Comparison of ENCODE assay signal across 11 mouse cellular contexts in genomic region chr8:105543703-105544102, GRCm38 (mm10). TPM values are rescaled to one million over a fixed set of nuclear protein-coding genes. Genes with fewer than 3 reads are reported as not detected.
DNase-seq lines count a peak whose midpoint lies in the region; ATAC-seq and TF ChIP-seq lines count a peak whose summit lies in the region.
"Had no signal": no experiment of that assay in that cellular context is flagged by ENCODE, and none has a peak within 500 bp of the region (broad histone marks: within the 10 kb centered on the region; RNA-seq: fewer than 3 reads in every experiment).

No protein-coding gene starts in this region.

- no peak overlapping the region for H3K4me3 ChIP-seq in heart, adult 2 months
- H3K4me3 ChIP-seq in heart, embryonic 10.5 days: no peak overlapping the region
- no peak overlapping the region for H3K4me3 ChIP-seq in liver, adult 2 months (ENCODE audit: insufficient read depth, low read depth, low read length)
- no peak overlapping the region for H3K4me3 ChIP-seq in liver, postnatal 0 days (ENCODE audit: low read depth, low read length)
- no peak overlapping the region for H3K4me3 ChIP-seq in heart, embryonic 11.5 days (ENCODE audit: low read depth, low read length)
- H3K4me3 ChIP-seq in liver, embryonic 14.5 days (ENCODE audit: insufficient read depth in 1 of 2, low read depth in 2 of 2, low read length in 2 of 2): no peak overlapping the region
- no peak overlapping the region for H3K4me3 ChIP-seq in forebrain, embryonic 16.5 days (replicated peaks; ENCODE audit: low read length)
- H3K4me3 ChIP-seq: erythroblast, embryonic 14.5 days had no signal

- TF ChIP-seq EP300 in heart, adult 2 months (IDR thresholded peaks at IDR 0.05; ENCODE audit: insufficient read depth, low read depth, low read length): no peak
- TF ChIP-seq EP300 in liver, postnatal 0 days (IDR thresholded peaks at IDR 0.05; ENCODE audit: low read depth): no peak
- TF ChIP-seq EP300 in liver, embryonic 14.5 days (IDR thresholded peaks at IDR 0.05; ENCODE audit: low read depth): no peak

- no peaks in the 10 kb centered on the region for H3K27me3 ChIP-seq in heart, adult 2 months (ENCODE audit: control insufficient read depth, insufficient read depth, low read length)
- no peaks in the 10 kb centered on the region for H3K27me3 ChIP-seq in heart, embryonic 10.5 days (ENCODE audit: insufficient read depth, poor library complexity, severe bottlenecking)
- no peaks in the 10 kb centered on the region for H3K27me3 ChIP-seq in liver, adult 2 months (ENCODE audit: control insufficient read depth, insufficient read depth, low read length)
- H3K27me3 ChIP-seq in liver, postnatal 0 days (ENCODE audit: insufficient read depth, low read length): no peaks in the 10 kb centered on the region
- H3K27me3 ChIP-seq in heart, embryonic 11.5 days (ENCODE audit: control insufficient read depth, insufficient read depth, low read length): no peaks in the 10 kb centered on the region
- H3K27me3 ChIP-seq in liver, embryonic 14.5 days (ENCODE audit: control insufficient read depth, insufficient read depth, low read length): no peaks in the 10 kb centered on the region
- H3K27me3 ChIP-seq in forebrain, embryonic 16.5 days (replicated peaks; ENCODE audit: control insufficient read depth, insufficient read depth, low read length): no peaks in the 10 kb centered on the region

- H3K79me2 ChIP-seq in heart, adult 2 months (replicated peaks; ENCODE audit: control insufficient read depth, insufficient read depth, low read length): peaks cover 2% of the 10 kb centered on the region; the same call in 1 of the 2 replicates
- H3K79me2 ChIP-seq in liver, adult 2 months (ENCODE audit: control insufficient read depth, insufficient read depth, low read length): peaks cover 29% of the 10 kb centered on the region; the same call in 1 of the 2 replicates

- H3K9ac ChIP-seq in heart, adult 2 months (ENCODE audit: low read depth, low read length): no peak overlapping the region
- no peak overlapping the region for H3K9ac ChIP-seq in liver, adult 2 months (ENCODE audit: low read depth, low read length)
- no peak overlapping the region for H3K9ac ChIP-seq in liver, postnatal 0 days (replicated peaks)
- no peak overlapping the region for H3K9ac ChIP-seq in heart, embryonic 11.5 days (ENCODE audit: low read depth, low read length)
- H3K9ac ChIP-seq in liver, embryonic 14.5 days (replicated peaks): peak overlapping the region; percentile 48
- H3K9ac ChIP-seq in forebrain, embryonic 16.5 days (replicated peaks; ENCODE audit: low read depth, low read length): no peak overlapping the region

- no peak for ATAC-seq in liver, postnatal 0 days
- ATAC-seq in heart, embryonic 11.5 days (replicated peaks; ENCODE audit: insufficient number of reproducible peaks, low FRiP score, low TSS enrichment): no peak
- ATAC-seq in liver, embryonic 14.5 days (ENCODE audit: insufficient read depth): no peak
- ATAC-seq in forebrain, embryonic 16.5 days: no peak

- WGBS in heart, adult 2 months: 0% methylated on average over 1 of the region's 1 CpGs
- 12% methylated on average over 1 of the region's 1 CpGs for WGBS in heart, embryonic 10.5 days
- WGBS in liver, adult 2 months: 25% methylated on average over 1 of the region's 1 CpGs
- WGBS in liver, postnatal 0 days (ENCODE audit: insufficient replicate concordance): 18% methylated on average over 1 of the region's 1 CpGs
- WGBS in heart, embryonic 11.5 days (ENCODE audit: insufficient replicate concordance): 3% methylated on average over 1 of the region's 1 CpGs
- 7% methylated on average over 1 of the region's 1 CpGs for WGBS in liver, embryonic 14.5 days (ENCODE audit: insufficient replicate concordance)
- 61% methylated on average over 1 of the region's 1 CpGs for WGBS in forebrain, embryonic 16.5 days

- peaks cover 10% of the 10 kb centered on the region for H3K36me3 ChIP-seq in heart, adult 2 months (ENCODE audit: control insufficient read depth, insufficient read depth, low read length)
- peaks cover 15% of the 10 kb centered on the region for H3K36me3 ChIP-seq in heart, embryonic 10.5 days
- peaks cover 13% of the 10 kb centered on the region for H3K36me3 ChIP-seq in liver, adult 2 months (ENCODE audit: control insufficient read depth, insufficient read depth, low read length)
- peaks cover 15% of the 10 kb centered on the region for H3K36me3 ChIP-seq in liver, postnatal 0 days (replicated peaks; ENCODE audit: insufficient read depth, low read length)
- no peaks in the 10 kb centered on the region for H3K36me3 ChIP-seq in heart, embryonic 11.5 days (ENCODE audit: control insufficient read depth, insufficient read depth, low read length)
- H3K36me3 ChIP-seq in liver, embryonic 14.5 days (replicated peaks; ENCODE audit: control insufficient read depth, insufficient read depth, low read depth): peaks cover 10% of the 10 kb centered on the region
- peaks cover 11% of the 10 kb centered on the region for H3K36me3 ChIP-seq in forebrain, embryonic 16.5 days (ENCODE audit: control insufficient read depth, insufficient read depth)

- DNase-seq in heart, adult 2 months: peak; percentile 47 to 55
- no peak for DNase-seq in heart, embryonic 10.5 days (ENCODE audit: low spot score)
- no peak for DNase-seq in liver, adult 2 months (ENCODE audit: extremely low read depth, low read depth, low spot score)
- DNase-seq in liver, postnatal 0 days: no peak
- no peak for DNase-seq in liver, embryonic 14.5 days (ENCODE audit: low read depth in 3 of 3, low spot score in 3 of 3)
- DNase-seq in embryo, embryonic 10 days (ENCODE audit: low spot score): no peak
- DNase-seq: layer of hippocampus, adult 9-11 months had no signal

- no peak for TF ChIP-seq POLR2A in heart, adult 2 months (IDR thresholded peaks at IDR 0.05; ENCODE audit: insufficient read depth, low read depth, low read length)
- no peak for TF ChIP-seq POLR2A in liver, adult 2 months (IDR thresholded peaks at IDR 0.05; ENCODE audit: extremely low read depth, insufficient read depth, low read length)

- no peaks in the 10 kb centered on the region for H3K9me3 ChIP-seq in heart, embryonic 10.5 days
- no peaks in the 10 kb centered on the region for H3K9me3 ChIP-seq in liver, postnatal 0 days (ENCODE audit: low read length)
- H3K9me3 ChIP-seq in heart, embryonic 11.5 days (replicated peaks; ENCODE audit: control insufficient read depth, low read length): no peaks in the 10 kb centered on the region
- no peaks in the 10 kb centered on the region for H3K9me3 ChIP-seq in liver, embryonic 14.5 days (ENCODE audit: control insufficient read depth, low read length)
- no peaks in the 10 kb centered on the region for H3K9me3 ChIP-seq in forebrain, embryonic 16.5 days (ENCODE audit: control insufficient read depth, low read length)

- H3K4me1 ChIP-seq in heart, adult 2 months (ENCODE audit: control insufficient read depth, insufficient read depth, low read length): peaks cover 33% of the 10 kb centered on the region
- H3K4me1 ChIP-seq in heart, embryonic 10.5 days: peaks cover 30% of the 10 kb centered on the region
- H3K4me1 ChIP-seq in liver, adult 2 months (ENCODE audit: control insufficient read depth, insufficient read depth, low read length): peaks cover 22% of the 10 kb centered on the region
- H3K4me1 ChIP-seq in liver, postnatal 0 days (ENCODE audit: insufficient read depth): peaks cover 48% of the 10 kb centered on the region
- peaks cover 26% of the 10 kb centered on the region for H3K4me1 ChIP-seq in heart, embryonic 11.5 days (ENCODE audit: control insufficient read depth, insufficient read depth, low read length)
- H3K4me1 ChIP-seq in liver, embryonic 14.5 days (replicated peaks; ENCODE audit: control insufficient read depth in 2 of 2, insufficient read depth in 2 of 2, low read length in 1 of 2): peaks cover 51 to 52% of the 10 kb centered on the region in 2 experiments
- no peaks in the 10 kb centered on the region for H3K4me1 ChIP-seq in forebrain, embryonic 16.5 days (replicated peaks; ENCODE audit: control insufficient read depth, insufficient read depth, low read length)

- no peak for TF ChIP-seq CTCF in heart, adult 2 months (IDR thresholded peaks at IDR 0.05)
- TF ChIP-seq CTCF in liver, adult 2 months (IDR thresholded peaks at IDR 0.05; ENCODE audit: low read depth, low read length): no peak
- no peak for TF ChIP-seq CTCF in liver, postnatal 0 days (IDR thresholded peaks at IDR 0.05; ENCODE audit: low read depth)
- TF ChIP-seq CTCF in liver, embryonic 14.5 days (IDR thresholded peaks at IDR 0.05; ENCODE audit: low read depth): no peak

- peak overlapping the region; percentile 42 for H3K27ac ChIP-seq in heart, adult 2 months
- H3K27ac ChIP-seq in heart, embryonic 10.5 days: no peak overlapping the region; the same call in 1 of the 2 replicates
- H3K27ac ChIP-seq in liver, adult 2 months (replicated peaks; ENCODE audit: insufficient read depth, low read depth, low read length): 0 out of 2 replicates have a peak overlapping the region, but pooled peaks have one; percentile 15
- no peak overlapping the region for H3K27ac ChIP-seq in liver, postnatal 0 days (ENCODE audit: low read depth)
- H3K27ac ChIP-seq in heart, embryonic 11.5 days (ENCODE audit: low read depth, low read length): no peak overlapping the region
- peak overlapping the region; percentile 51 for H3K27ac ChIP-seq in liver, embryonic 14.5 days
- H3K27ac ChIP-seq in forebrain, embryonic 16.5 days (ENCODE audit: low read length): no peak overlapping the region

- H3K4me2 ChIP-seq in liver, postnatal 0 days (ENCODE audit: low read depth, low read length): no peak overlapping the region
- 0 out of 2 replicates have a peak overlapping the region, but pooled peaks have one; percentile 15 for H3K4me2 ChIP-seq in heart, embryonic 11.5 days
- peak overlapping the region; percentile 66 for H3K4me2 ChIP-seq in liver, embryonic 14.5 days (ENCODE audit: low read depth)
- no peak overlapping the region for H3K4me2 ChIP-seq in forebrain, embryonic 16.5 days (ENCODE audit: low read length)

- intact Hi-C loops in heart, adult 2 months (cut with DNase I): no loop called here

RNA-seq across cellular contexts. Expression of gene Atp6v0d1, which starts 22.1 kb away (rescaled TPM):
- 10 to 100 TPM; 46.4 to 48.9 TPM for total RNA-seq in heart, adult 2 months (2021)
- 61.7 and 69.0 TPM in 2 replicates for polyA plus RNA-seq in heart, adult 2 months (2012; rRNA removed)
- 69.7 and 70.6 TPM in 2 replicates for polyA plus RNA-seq in heart, embryonic 10.5 days (2016; fragmentation: Nextera tagmentation; extraction: Ambion mirVana)
- total RNA-seq in liver, adult 2 months (2014; rRNA removed): 63.5 and 85.9 TPM in 2 replicates
- 77.2 and 82.0 TPM in 2 replicates for polyA plus RNA-seq in liver, adult 2 months (2012; rRNA removed)
- 48.0 and 50.2 TPM in 2 replicates for polyA plus RNA-seq in liver, postnatal 0 days (2015; fragmentation: Nextera tagmentation; extraction: Ambion mirVana)
- polyA plus RNA-seq in heart, embryonic 11.5 days (2014; fragmentation: Nextera tagmentation; extraction: Ambion mirVana): 80.7 and 86.3 TPM in 2 replicates
- 36.0 and 40.1 TPM in 2 replicates for polyA plus RNA-seq in liver, embryonic 14.5 days (2012; rRNA removed)
- 44.3 and 46.3 TPM in 2 replicates for polyA plus RNA-seq in liver, embryonic 14.5 days (2014; fragmentation: Nextera tagmentation; extraction: Ambion mirVana)
- polyA plus RNA-seq in forebrain, embryonic 16.5 days (2015; fragmentation: Nextera tagmentation; extraction: Ambion mirVana): 193 and 203 TPM in 2 replicates

RNA-seq across cellular contexts. Expression of gene Hsd11b2, which starts 25.1 kb away (rescaled TPM):
- under 1 TPM in 1 of 2 experiments, not detected in 1; 0.23 TPM for total RNA-seq in heart, adult 2 months (2021)
- 0.08 and 0.32 TPM in 2 replicates for polyA plus RNA-seq in heart, adult 2 months (2012; rRNA removed)
- polyA plus RNA-seq in heart, embryonic 10.5 days (2016; fragmentation: Nextera tagmentation; extraction: Ambion mirVana): 14.8 and 37.5 TPM in 2 replicates
- not detected in 2 replicates for total RNA-seq in liver, adult 2 months (2014; rRNA removed)
- polyA plus RNA-seq in liver, adult 2 months (2012; rRNA removed): 0.09 and 0.12 TPM in 2 replicates
- 0.13 TPM in 1 of 2 replicates, not detected in the other for polyA plus RNA-seq in liver, postnatal 0 days (2015; fragmentation: Nextera tagmentation; extraction: Ambion mirVana)
- 6.4 and 8.2 TPM in 2 replicates for polyA plus RNA-seq in heart, embryonic 11.5 days (2014; fragmentation: Nextera tagmentation; extraction: Ambion mirVana)
- 1.1 TPM in 2 replicates for polyA plus RNA-seq in liver, embryonic 14.5 days (2012; rRNA removed)
- 0.42 and 0.99 TPM in 2 replicates for polyA plus RNA-seq in liver, embryonic 14.5 days (2014; fragmentation: Nextera tagmentation; extraction: Ambion mirVana)
- 0.35 and 0.48 TPM in 2 replicates for polyA plus RNA-seq in forebrain, embryonic 16.5 days (2015; fragmentation: Nextera tagmentation; extraction: Ambion mirVana)
- total RNA-seq: monocyte, adult 5-6 weeks had no signal
- polyA plus RNA-seq: erythroblast, embryonic 14.5 days had no signal

RNA-seq across cellular contexts. Expression of gene Zdhhc1, which starts 47.0 kb away (rescaled TPM):
- total RNA-seq in heart, adult 2 months (2021): 10 to 100 TPM; 13.0 to 13.3 TPM
- 37.5 and 40.5 TPM in 2 replicates for polyA plus RNA-seq in heart, adult 2 months (2012; rRNA removed)
- polyA plus RNA-seq in heart, embryonic 10.5 days (2016; fragmentation: Nextera tagmentation; extraction: Ambion mirVana): 16.1 and 21.6 TPM in 2 replicates
- 1.9 and 2.3 TPM in 2 replicates for total RNA-seq in liver, adult 2 months (2014; rRNA removed)
- polyA plus RNA-seq in liver, adult 2 months (2012; rRNA removed): 2.3 and 4.5 TPM in 2 replicates
- polyA plus RNA-seq in liver, postnatal 0 days (2015; fragmentation: Nextera tagmentation; extraction: Ambion mirVana): 2.1 and 2.3 TPM in 2 replicates
- 15.0 and 17.1 TPM in 2 replicates for polyA plus RNA-seq in heart, embryonic 11.5 days (2014; fragmentation: Nextera tagmentation; extraction: Ambion mirVana)
- polyA plus RNA-seq in liver, embryonic 14.5 days (2012; rRNA removed): 2.2 and 2.4 TPM in 2 replicates
- polyA plus RNA-seq in liver, embryonic 14.5 days (2014; fragmentation: Nextera tagmentation; extraction: Ambion mirVana): 0.90 and 1.2 TPM in 2 replicates
- 26.3 and 33.3 TPM in 2 replicates for polyA plus RNA-seq in forebrain, embryonic 16.5 days (2015; fragmentation: Nextera tagmentation; extraction: Ambion mirVana)

Comparison
In these comparisons a context has a peak if more than half of its experiments do, and no peak if none do; other contexts are left out.
1. DNase-seq: peak in heart, adult 2 months (2 of 2); none in heart, embryonic 10.5 days (single experiment), liver, adult 2 months (single experiment), liver, postnatal 0 days (single experiment), liver, embryonic 14.5 days (0 of 3) and embryo, embryonic 10 days (single experiment).
2. H3K27ac ChIP-seq: peak in heart, adult 2 months (single experiment), liver, adult 2 months (single experiment) and liver, embryonic 14.5 days (single experiment); none in heart, embryonic 10.5 days (single experiment), liver, postnatal 0 days (single experiment), heart, embryonic 11.5 days (single experiment) and forebrain, embryonic 16.5 days (single experiment).
3. H3K4me2 ChIP-seq: peak in heart, embryonic 11.5 days (single experiment) and liver, embryonic 14.5 days (single experiment); none in liver, postnatal 0 days (single experiment) and forebrain, embryonic 16.5 days (single experiment).